Mouse (Mus musculus): ENCODE measurements around the gene Gm10203.
"Not testable (repeated sequence)": the region's sequence is repeated elsewhere in the genome, so short reads cannot be mapped to it uniquely, and the experiment has no call there.

Gm10203 gene

GRCm38 (mm10) chr6:149129870-149130269 is at the start of gene Gm10203:
Gene Gm10203 (plus strand): TSS chr6:149130170.
- not testable (repeated sequence) for DNase-seq (ENCODE audit: low read depth, low spot score)

GRCm38 (mm10) chr6:149092406-149092805 is 37.6 kb upstream of the Gm10203 start:
- DNase-seq (ENCODE audit: low read depth, low spot score), result no peak

DNA sequence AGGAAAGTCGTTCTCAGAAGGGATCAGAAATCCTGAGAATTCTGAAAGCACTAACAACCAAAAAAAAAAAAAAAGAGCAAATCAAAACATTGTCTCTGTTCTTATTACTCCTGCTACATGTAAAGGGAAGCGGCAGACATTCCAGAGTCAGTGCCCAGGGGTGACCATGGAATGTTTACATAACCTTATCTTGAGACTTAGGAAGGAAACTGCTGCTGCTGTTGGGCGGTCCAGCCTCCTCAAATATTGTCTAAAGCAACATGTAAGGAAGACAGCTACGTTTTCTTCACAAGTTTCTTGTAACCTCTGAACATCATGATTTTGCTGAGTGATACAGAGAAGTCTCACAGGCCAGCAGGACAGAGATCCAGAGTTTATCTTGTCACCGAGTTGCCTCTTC is 36.5 kb upstream of the Gm10203 start:
- DNase-seq (ENCODE audit: low read depth, low spot score), result no peak

- DNase-seq (ENCODE audit: low read depth, low spot score), result no peak
Observed at GRCm38 (mm10) chr6:149094555-149094954, 35.4 kb upstream of the Gm10203 start.

DNA sequence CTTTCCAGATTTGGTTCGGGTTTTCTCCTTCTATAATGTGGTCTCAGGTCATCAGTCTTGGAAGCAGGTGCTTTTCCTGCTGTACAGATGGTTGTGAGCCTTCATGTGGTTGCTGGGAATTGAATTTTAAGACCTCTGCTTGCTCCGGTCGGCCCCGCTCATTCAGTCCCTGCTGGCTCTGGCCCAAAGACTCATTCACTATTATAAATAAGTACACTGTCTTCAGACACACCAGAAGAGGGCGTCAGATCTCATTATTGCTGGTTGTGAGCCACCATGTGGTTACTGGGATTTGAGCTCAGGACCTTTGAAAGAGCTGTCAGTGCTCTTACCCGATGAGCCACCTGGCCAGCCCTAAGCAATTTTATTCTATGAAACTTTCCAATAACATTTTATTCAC is 34.6 kb upstream of the Gm10203 start:
- DNase-seq (ENCODE audit: low read depth, low spot score), result no peak

DNA sequence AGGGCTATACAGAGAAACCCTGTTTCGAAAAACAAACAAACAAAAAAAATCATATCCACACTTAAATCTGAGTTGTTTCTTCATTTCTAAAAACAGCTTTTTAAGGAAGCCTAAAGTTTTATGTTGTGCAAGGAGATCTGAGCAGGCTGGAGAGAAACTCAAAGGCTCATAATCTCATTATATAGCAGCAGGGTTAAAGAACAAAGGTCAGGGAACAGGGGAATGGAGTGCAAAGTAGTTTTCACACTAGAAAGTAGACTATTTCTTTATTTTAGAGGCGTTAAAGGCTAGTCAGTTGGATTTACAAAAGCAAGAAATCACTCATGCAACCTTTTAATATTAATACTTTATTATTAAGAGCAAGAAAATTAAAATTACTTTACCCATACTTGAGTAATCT is 33.7 kb upstream of the Gm10203 start:
- DNase-seq (ENCODE audit: low read depth, low spot score), result no peak

DNA sequence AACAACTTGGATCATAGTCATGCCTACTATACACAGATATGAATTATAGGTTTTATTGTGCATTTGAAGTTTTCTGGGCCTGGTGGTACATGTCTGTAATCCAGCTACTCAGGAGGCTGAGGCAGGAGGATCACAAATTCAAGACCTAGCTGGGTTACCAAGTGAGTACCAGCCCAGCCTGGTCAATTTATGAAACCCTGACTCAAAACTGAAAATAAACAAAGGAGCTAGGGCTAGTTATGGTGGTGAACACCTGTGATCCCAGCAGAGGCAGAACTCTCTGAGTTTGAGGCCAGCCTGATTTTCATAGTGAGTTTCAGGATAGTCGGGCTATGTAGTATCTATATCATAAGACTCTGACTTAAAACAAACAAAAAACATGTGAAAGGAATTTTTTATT is 32.7 kb upstream of the Gm10203 start:
- no peak for DNase-seq (ENCODE audit: low read depth, low spot score)

GRCm38 (mm10) chr6:149098993-149099392 is 31.0 kb upstream of the Gm10203 start:
- no peak for DNase-seq (ENCODE audit: low read depth, low spot score)

DNA sequence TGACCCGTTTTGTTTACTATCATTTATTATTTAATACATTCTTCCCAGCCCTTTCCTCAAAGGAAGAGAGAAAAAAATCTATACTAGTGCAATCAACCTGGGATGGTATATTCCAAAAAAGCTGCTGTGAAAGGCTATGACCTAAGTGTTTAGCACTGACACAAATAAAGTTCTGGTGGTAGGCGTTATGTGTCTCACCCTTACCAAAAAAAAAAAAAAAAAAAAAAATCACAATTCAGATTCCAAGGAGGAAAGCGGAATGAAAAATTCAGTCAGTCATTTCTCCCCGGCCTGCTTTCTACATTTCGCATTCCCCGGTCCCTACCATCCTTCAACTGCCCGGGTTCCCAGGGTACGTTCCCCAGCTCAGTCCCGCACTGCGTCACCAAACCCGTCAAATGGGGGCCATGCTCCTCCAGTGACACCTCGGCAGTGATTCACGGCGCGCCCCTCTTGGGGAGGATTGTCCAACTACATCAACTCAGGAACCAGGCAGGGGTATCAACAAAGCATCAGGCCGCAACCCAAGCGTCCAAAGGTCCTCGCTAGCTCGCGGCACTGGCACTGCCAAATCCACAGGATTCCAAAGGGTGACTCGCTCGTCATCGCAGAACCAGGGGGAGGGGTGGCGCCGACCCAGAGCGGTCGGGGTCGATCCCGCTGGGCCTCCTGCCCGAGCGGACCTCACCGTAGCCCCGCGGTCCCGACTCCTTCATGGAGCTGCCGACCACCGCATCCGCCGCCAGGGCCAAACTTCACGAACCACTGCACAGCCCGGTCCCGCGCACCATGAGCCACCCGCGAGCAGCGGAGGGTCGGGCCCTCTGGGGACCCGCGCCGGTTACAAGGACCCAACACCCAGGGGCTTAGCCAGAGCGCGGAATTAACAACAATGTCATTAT is 29.5 kb upstream of the Gm10203 start:
- no peak for DNase-seq (ENCODE audit: low read depth, low spot score)

GRCm38 (mm10) chr6:149101076-149101942 is 28.7 kb upstream of the Gm10203 start, which contains the start of gene Dennd5b:
Gene Dennd5b (minus strand): TSS chr6:149101680.
- DNase-seq (ENCODE audit: low read depth, low spot score), result peak; percentile 9

DNA sequence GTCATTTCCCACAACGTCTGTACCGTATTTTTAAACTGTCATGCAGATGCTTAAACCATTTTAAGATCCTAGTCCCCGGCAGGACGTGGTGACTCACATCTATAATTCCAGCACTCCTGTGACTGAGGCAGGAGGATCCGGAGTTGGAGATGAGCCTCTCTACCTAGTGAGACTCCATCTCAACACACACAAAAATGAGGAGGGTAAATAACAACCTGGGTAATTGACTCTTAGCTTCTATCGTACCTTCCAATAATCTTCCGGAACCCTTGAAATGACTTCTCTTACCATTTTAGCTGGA is 28.1 kb upstream of the Gm10203 start:
- peak; percentile 16 for DNase-seq (ENCODE audit: low read depth, low spot score)

GRCm38 (mm10) chr6:149103451-149103850 is 26.5 kb upstream of the Gm10203 start:
- no peak for DNase-seq (ENCODE audit: low read depth, low spot score)

DNA sequence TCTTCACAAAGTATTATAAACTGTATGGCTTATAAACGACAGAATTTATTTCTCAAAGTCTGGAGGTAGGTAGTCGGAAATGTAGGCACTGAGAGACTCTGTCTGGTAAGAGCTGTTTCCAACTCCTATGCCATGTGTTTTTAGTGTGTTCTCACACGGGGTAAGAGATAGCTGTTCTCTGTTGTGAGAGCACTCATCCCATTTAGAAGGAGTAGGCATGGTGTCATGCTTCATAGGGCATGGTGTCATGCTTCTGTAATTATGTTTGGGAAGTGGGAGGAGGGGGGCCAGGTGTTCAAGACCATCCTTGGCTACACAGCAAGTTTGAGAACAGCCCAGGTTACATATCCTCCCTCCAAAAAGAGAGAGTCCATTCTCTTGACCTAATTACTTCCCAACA is 22.4 kb upstream of the Gm10203 start:
- no peak for DNase-seq (ENCODE audit: low read depth, low spot score)

DNA sequence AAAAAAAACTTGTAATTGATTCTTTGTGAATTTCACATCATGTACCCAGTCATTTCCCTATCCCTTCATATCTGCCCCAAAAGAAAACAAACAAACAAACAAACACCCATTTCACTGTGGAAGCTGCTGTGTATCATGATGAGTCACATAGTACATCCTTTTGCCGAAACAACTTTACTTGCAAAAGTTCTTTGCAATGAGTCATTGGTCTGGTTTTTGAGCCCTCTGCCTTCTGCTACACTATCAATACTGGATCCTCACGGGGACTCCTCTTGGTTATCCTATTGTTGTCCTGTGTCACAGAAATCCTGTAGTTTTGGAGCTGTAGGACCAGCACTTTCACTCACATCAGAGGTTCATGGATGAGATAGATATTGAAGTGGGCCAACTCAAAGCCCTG is 21.1 kb upstream of the Gm10203 start:
- DNase-seq (ENCODE audit: low read depth, low spot score), result peak; percentile 66

GRCm38 (mm10) chr6:149116992-149117391 is 13.0 kb upstream of the Gm10203 start:
- no peak for DNase-seq (ENCODE audit: low read depth, low spot score)

GRCm38 (mm10) chr6:149118935-149119334 is 11.0 kb upstream of the Gm10203 start:
- DNase-seq (ENCODE audit: low read depth, low spot score), result peak; percentile 74

GRCm38 (mm10) chr6:149119853-149120252 is 10.1 kb upstream of the Gm10203 start:
- DNase-seq (ENCODE audit: low read depth, low spot score), result peak; percentile 91

DNA sequence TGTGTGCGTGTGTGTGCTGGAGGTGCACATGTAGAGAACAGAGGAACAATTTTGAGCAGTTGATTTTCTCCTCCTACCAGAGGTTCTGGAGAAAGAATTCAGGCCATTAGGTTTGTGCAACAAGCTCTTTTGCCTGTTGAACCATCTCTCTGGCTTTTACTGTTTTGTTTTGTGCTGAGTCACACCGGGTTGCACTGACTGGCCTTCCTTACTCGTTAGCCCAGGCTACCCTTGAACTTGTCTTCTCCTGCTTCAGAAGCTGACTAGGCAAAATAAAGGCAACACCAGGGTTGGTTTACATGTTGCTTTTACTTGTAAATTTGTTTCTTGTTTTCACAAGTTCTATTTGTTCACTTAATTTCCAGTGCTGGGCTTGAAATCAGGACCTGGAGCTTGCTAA is 6.9 kb upstream of the Gm10203 start:
- DNase-seq (ENCODE audit: low read depth, low spot score), result no peak

GRCm38 (mm10) chr6:149126675-149127074 is 3.3 kb upstream of the Gm10203 start:
- DNase-seq (ENCODE audit: low read depth, low spot score), result peak; percentile 77

DNA sequence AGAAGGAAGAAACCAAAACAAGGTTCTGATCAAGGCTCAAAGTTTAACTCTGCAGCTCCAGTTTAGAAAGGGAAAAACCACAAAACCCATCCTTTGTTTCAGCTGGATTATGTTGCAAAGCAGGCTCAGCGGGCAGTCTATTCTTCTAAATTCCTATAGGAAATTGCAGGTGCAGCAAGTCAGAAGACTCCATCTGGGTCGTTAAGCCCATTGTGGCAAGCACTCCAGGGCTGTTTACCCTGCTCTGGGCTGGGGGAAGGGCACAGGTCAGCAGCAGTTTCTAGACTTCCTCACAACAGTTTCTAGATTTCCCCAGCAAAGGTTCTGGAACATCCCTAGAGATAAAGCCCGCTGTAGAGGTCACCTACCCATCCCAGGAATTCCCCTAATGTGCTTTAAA is 1.1 kb downstream of the Gm10203 start:
- no peak for DNase-seq (ENCODE audit: low read depth, low spot score)

GRCm38 (mm10) chr6:149132311-149133077 is 2.5 kb downstream of the Gm10203 start:
- peak; percentile 91 for DNase-seq (ENCODE audit: low read depth, low spot score)

Data from 3T3-L1 (cell line).